Mouse (Mus musculus): Measurements from ENCODE around the gene Tcp11. TPM values are rescaled to one million over a fixed set of nuclear protein-coding genes. Genes with fewer than 3 reads are reported as not detected.

The Tcp11 gene
- total RNA-seq, 2 experiments from 2014 or later = 0.61 to 0.88 TPM

DNA sequence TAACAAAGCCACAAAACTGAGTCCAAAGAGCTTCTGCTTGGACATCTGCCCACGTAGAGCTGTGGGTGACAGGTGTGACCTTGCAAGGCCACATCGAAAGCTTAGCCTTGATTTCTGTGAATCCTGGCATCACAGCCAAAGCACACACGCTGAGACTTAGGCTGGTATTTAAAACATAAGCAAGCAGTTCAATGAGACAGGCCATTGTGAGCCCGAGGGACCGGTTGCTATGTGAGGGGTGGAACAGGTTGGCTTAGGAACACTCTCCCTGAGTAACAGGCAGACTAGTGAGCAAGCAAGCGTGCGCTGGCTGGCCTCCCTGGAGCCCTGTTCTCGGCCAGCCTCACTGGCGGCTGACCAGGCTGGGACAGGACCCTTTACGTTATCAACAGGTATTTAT, 58.5 kb downstream of the Tcp11 start:
- no peak overlapping the region for H3K27ac ChIP-seq
- no peak for TF ChIP-seq CTCF (IDR thresholded peaks at IDR 0.05)
- H3K4me3 ChIP-seq = no peak overlapping the region
- no peak for DNase-seq (ENCODE audit: extremely low spot score in 1 of 2, low spot score in 2 of 2)
- intact Hi-C loops (cut with DNase I) = no loop called here

DNA sequence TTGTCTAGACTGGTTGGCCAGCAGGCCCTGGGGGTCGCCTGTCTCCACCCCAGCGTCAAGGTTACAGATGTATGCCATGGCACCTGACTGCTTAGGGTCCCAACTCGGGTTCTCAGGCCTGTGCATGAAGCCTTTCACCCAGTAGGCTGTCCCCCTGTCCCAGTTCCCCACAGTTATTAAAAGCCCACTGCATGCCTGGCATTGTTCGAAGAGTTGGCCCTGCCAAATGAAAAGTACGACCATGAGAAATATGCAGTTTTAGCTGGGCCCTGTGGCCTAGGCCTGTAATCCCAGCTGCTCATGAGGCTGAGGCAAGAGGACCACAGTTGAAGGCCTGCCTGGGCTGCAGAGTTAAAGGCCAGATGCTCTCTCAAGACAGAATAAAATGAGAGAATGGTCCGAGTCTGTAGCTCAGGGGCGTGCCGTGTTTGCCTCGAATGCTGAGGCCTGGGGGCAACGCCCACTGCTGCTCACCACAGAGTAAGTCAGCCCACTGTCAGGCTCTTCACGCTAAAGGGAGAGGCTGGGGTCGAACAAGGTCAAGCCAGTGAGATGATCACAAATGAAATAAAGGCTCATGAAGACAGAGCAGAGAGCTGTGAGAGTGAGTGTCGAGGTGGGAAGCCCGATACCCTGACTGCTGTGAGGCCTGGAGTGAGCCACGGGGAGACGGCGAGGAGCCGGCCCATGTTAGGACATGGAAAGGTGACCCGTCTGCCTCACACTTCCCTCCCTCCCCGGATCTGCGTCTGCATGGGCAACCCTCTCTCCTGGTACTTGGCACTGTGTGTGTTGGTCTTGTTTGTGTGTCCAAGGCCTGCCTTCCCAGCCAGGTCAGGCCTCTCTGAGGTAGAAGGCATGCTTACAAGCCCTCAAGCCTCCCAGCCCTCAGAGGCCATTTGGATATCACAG, 60.4 kb downstream of the Tcp11 start:
- no peak overlapping the region for H3K4me3 ChIP-seq

DNA sequence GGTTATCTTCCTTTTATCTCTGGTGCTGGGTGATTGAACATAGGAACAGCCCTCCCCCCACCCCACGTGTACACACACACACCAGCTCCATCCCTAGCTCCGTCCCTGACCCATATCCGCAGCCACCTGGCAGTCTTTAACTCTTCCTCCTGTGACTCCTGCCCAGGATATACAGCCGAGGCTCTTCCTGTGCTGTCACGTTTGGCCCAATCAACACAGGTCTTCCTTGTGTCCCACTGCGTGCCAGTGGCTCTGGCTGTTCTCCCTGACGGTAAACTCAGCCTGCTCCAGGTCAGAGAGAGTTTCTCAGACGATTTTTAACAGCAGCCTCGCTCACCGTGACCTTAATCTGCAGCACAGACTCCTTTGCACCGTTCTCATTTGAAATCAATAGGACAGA, 61.7 kb downstream of the Tcp11 start:
- H3K27ac ChIP-seq = no peak overlapping the region
- DNase-seq (ENCODE audit: extremely low spot score in 1 of 2, low spot score in 2 of 2) = no peak
- no peak for TF ChIP-seq CTCF (IDR thresholded peaks at IDR 0.05)
- intact Hi-C loops (cut with DNase I) = no loop called here
- no peak overlapping the region for H3K4me3 ChIP-seq

More for the DNA sequence above, 60.4 kb downstream of the Tcp11 start:
- no peak overlapping the region for H3K27ac ChIP-seq
- intact Hi-C loops (cut with DNase I) = no loop called here
- TF ChIP-seq CTCF (IDR thresholded peaks at IDR 0.05) = no peak
- DNase-seq (ENCODE audit: extremely low spot score in 1 of 2, low spot score in 2 of 2) = no peak

DNA sequence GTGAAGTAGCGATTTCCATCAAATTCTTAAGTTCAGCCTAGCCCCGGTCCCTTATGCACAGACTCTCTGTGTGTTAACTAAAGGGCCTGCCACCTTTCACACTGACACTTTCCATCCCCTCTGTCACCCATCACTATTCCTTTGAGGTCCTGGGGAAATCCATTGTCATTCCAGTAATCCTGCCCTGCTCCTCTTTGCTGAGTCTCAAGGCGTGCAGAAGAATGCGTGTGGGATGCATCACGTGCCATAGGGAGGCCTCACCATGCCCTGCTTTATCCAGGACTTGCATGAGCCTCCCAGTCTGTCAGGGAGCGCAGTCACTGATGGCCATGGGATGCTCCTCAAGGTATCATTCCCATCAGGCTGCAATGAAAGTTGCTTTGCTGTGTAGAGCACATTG, 62.1 kb downstream of the Tcp11 start:
- no peak overlapping the region for H3K27ac ChIP-seq
- DNase-seq (ENCODE audit: extremely low spot score in 1 of 2, low spot score in 2 of 2) = no peak
- intact Hi-C loops (cut with DNase I) = no loop called here
- no peak for TF ChIP-seq CTCF (IDR thresholded peaks at IDR 0.05)
- no peak overlapping the region for H3K4me3 ChIP-seq

Other genes with a start within 250 kb of the Tcp11 start
- 10 to 100 TPM; 43.4 to 49.8 TPM for gene Snrpc, start 242.5 kb downstream of the Tcp11 start, total RNA-seq (2021)
- gene Uhrf1bp1, start 224.2 kb downstream of the Tcp11 start, total RNA-seq (2021) = 10 to 100 TPM; 20.3 to 20.8 TPM
- 10 to 100 TPM; 36.6 to 54.9 TPM for gene Anks1, start 171.3 kb downstream of the Tcp11 start, total RNA-seq (2021)
- gene Taf11, start 170.8 kb downstream of the Tcp11 start, total RNA-seq (2021) = 10 to 100 TPM; 45.6 to 51.1 TPM
- 1 to 10 TPM; 1.5 TPM for gene Scube3, start 61.5 kb upstream of the Tcp11 start, total RNA-seq (2021)
- 100 to 1,000 TPM; 107 to 130 TPM for gene Zfp523, start 96.5 kb upstream of the Tcp11 start, total RNA-seq (2021)
- gene Def6, start 127.1 kb upstream of the Tcp11 start, total RNA-seq (2021) = 1 to 10 TPM; 2.1 to 3.1 TPM
- 10 to 100 TPM; 28.8 to 29.2 TPM for gene Ppard, start 152.1 kb upstream of the Tcp11 start, total RNA-seq (2021)
- gene Fance, start 232.9 kb upstream of the Tcp11 start, total RNA-seq (2021) = 10 to 100 TPM; 21.5 to 26.1 TPM
- gene Rpl10a, start 247.8 kb upstream of the Tcp11 start, total RNA-seq (2021) = 100 to 1,000 TPM; 302 to 309 TPM